Mouse (Mus musculus): ENCODE measurements around the gene Wdr66. TPM values are rescaled to one million over a fixed set of nuclear protein-coding genes. Genes with fewer than 3 reads are reported as not detected.
"Not testable (repeated sequence)": the region's sequence is repeated elsewhere in the genome, so short reads cannot be mapped to it uniquely, and the experiment has no call there.

Gene Wdr66
- total RNA-seq (2021), result 1 to 10 TPM; 3.7 to 5.4 TPM
- long read RNA-seq, experiment 1, result 0 reads
- long read RNA-seq, experiment 2, partial matches to known transcripts, result 0 of 2 reads
- long read RNA-seq, experiment 2, other reads (novel, unspliced or antisense), result 2 of 2 reads

GRCm38 (mm10) chr5:123251834-123252233 is at the start of gene Wdr66:
Gene Wdr66, plus strand, starts transcription at chr5:123252102.
- peak; percentile 90 to 95 for DNase-seq (ENCODE audit: low spot score in 2 of 2)

DNA sequence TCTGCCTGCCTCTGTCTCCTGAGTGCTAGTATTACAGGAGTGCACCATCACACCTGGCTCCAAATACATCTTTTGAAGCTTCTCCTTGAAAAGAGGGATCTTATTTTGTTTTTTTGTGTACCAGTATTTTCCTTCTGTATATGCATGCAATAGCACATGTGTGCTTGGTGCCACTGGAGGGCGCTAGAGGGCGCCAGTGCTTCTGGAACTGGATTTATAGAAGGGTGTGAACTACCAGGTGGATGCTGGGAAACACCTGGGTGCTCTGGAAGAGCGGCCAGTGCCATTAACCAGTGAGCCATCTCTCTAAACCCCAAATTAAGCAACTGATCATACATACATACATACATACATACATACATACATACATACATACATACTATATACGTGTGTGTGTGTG is 49.1 kb upstream of the Wdr66 start:
- not testable (repeated sequence) for DNase-seq (ENCODE audit: low spot score in 2 of 2)

DNA sequence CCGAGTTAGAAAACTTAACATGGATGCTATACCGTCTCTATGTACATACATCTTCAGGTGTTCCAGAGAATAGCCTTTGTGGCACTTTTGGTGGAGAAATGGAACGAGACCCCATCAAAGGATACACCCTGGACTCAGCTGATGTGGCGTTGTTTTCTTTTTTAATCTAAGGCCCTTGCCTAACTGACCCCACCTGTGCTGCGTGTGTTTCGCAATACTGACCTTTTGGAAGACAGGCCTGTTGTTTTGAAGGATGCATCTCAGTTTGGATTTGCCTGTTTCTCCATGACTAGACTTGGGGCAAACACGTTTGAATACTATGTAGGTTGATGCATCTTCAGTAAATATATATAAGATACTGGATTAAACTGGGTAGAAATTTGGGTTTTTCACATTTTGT is 48.3 kb upstream of the Wdr66 start:
- DNase-seq (ENCODE audit: low spot score in 2 of 2), result not testable (repeated sequence)

DNA sequence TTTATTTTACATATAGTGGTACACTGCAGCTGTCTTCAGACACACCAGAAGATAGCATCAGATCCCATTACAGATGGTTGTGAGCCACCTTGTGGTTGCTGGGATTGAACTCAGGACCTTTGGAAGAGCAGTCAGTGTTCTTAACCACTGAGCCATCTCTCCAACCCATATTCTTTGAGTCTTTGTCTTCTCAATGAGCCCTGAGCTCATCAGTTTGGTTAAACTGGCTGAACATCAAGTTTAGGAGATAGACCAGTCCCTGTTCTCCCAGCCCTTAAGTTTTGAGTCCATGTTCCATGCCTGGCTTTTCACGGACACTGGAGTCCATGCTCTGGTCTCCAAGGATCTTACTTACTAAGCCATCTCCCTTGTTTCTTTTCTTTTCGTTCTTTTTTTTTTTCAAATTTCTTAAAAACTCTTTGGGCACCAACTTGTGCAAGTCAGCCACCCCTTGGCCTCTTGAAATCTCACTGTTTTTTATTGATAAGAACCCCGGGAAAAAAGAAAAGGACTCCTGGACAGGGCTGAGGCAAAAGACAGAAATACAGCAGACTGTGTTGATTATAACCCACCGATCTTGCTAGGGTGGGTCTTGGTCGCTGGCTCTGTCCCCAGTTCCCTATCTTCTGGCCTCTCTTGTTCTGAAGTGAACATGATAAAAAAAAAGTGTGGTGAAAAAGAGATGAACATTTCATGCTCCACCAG is 29.4 kb upstream of the Wdr66 start:
- not testable (repeated sequence) for DNase-seq (ENCODE audit: low spot score in 2 of 2)

DNA sequence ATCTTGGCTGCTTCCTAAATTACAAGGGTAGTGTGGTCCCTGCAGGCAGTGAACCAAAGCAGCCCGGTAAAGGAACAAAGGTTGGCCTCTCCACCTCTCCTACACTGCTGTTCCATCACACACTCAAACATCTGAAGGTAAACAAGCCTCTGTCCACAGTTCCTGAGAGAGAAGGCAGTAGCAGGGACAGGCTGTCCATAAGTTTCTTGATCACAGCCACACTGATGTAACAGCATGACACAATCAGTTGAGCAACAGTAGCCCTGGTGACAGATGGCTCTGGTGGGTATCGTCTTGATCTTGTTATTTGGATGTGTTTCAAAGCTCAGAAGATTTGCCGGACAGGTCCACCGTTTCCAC is 28.9 kb upstream of the Wdr66 start:
- DNase-seq (ENCODE audit: low spot score in 2 of 2), result no peak

- not testable (repeated sequence) for DNase-seq (ENCODE audit: low spot score in 2 of 2)
Measured at GRCm38 (mm10) chr5:123223861-123224260, 28.0 kb upstream of the Wdr66 start.

DNA sequence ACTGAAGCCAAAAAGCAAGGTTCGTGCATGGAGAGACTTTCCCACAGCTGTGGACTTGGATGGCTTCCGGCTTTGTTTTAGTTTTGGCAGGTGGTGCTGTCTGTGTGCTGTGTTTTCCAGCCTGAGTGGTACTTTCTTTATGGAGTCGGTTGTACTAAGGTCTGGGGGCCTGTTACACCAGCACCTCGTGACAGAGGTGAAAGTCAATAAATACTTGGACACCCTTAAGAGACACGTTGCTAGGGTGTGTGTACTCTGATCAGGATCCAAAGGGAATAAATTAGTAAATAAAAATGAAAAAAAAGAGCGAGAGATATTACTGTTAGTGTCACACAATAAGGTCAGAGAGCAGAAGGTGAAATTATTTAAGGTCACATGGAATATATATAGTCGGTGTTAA is 25.1 kb upstream of the Wdr66 start:
- DNase-seq (ENCODE audit: low spot score in 2 of 2), result no peak

- peak; percentile 94 to 97 for DNase-seq (ENCODE audit: low spot score in 2 of 2)
Measured at GRCm38 (mm10) chr5:123227762-123228523, 24.0 kb upstream of the Wdr66 start.

GRCm38 (mm10) chr5:123228524-123228922 is 23.4 kb upstream of the Wdr66 start:
- DNase-seq (ENCODE audit: low spot score in 2 of 2), result no peak

DNA sequence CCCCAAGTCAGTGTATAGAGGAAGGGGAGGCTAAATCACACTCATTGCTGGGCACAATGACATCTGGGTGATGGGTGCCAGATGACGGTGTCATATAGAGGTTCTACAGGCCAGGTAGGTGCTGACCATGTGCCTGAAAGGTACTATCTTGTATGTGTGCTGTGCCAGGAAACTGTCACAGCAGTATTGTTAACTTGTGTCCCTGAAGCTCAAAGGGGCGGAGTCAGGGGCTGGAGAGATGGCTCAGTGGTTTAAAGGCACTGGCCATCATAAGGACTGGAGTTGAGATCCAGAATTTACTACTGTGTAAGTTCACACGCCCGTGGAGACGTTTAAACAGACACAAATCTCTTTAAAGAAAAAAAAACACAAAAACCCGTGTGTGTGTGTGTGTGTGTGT is 22.6 kb upstream of the Wdr66 start:
- no peak for DNase-seq (ENCODE audit: low spot score in 2 of 2)

DNA sequence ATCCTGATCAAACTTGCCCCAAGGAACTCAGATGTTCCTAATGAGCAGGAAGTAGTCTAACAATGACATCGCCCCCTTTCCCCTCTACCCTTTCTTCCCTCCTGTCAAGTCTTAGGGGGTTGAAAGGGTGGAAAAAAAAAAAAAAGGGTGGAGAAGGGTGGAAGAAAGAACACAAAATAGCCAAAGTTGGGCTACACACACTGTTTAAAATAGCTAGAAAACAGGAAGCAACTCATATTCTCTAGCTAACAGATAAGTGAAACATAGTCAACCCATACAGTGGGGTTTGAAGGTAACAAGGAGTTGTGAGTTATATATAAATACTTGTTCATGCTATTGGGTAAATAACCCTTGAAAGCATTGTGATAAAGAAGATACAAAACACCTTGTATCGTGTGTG is 19.7 kb upstream of the Wdr66 start:
- no peak for DNase-seq (ENCODE audit: low spot score in 2 of 2)

- DNase-seq (ENCODE audit: low spot score in 2 of 2), result no peak
Measured at GRCm38 (mm10) chr5:123235731-123236130, 16.2 kb upstream of the Wdr66 start.

DNA sequence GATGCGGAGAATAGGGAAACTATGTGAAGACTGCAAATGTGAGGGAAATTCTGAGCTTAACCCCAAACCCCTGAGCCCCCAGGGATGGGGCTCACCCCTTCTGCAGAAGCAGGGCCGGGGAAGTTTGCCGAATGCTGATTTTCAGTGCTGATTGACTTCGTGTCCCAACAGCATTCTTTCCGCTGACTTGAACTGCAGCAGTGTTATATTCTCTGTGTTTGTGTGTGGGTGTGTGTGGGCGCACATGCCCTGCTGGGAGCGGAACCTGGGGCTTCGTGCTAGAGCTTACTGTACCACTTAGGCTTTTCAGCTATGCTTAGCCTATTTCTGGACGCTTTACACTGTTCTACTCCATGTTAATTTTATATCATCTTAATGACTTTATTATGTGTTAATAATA is 15.5 kb upstream of the Wdr66 start:
- DNase-seq (ENCODE audit: low spot score in 2 of 2), result no peak

DNA sequence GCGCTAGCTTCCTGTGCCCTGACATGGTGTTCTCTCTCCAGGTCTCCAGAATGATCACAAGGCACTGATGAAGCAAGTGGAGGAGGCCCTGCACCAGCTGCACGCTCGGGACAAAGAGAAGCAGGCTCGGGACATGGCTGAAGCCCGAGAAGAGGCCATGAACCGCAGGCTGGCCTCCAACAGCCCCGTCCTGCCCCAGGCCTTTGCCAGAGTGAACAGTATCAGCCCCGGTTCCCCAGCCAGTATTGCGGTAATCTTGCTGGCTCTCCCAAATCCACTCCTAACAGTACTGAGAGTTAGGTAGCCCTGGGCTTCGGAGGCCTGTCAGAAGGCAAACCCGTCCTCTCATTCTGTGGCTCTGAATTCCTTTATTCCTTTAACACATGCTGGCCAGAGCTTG is 12.4 kb upstream of the Wdr66 start:
- no peak for DNase-seq (ENCODE audit: low spot score in 2 of 2)

GRCm38 (mm10) chr5:123245518-123245917 is 6.4 kb upstream of the Wdr66 start:
- peak in 1 of 2 experiments; percentile 31 for DNase-seq (ENCODE audit: low spot score in 2 of 2)

DNA sequence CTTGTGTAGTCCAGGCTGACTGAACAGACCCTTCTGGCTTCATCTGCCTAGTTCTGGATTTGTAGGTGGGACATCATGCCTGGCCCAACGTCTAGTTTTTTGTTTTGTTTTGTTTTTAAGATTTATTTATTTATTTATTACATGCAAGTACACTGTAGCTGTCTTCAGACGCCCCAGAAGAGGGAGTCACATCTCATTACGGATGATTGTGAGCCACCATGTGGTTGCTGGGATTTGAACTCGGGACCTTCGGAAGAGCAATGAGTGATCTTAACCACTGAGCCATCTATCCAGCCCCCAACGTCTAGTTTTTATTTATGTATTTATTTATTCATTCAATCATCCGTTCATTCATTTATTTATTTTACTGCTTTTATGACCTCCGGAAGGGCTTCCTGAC is 512 bp upstream of the Wdr66 start:
- no peak for DNase-seq (ENCODE audit: low spot score in 2 of 2)

DNA sequence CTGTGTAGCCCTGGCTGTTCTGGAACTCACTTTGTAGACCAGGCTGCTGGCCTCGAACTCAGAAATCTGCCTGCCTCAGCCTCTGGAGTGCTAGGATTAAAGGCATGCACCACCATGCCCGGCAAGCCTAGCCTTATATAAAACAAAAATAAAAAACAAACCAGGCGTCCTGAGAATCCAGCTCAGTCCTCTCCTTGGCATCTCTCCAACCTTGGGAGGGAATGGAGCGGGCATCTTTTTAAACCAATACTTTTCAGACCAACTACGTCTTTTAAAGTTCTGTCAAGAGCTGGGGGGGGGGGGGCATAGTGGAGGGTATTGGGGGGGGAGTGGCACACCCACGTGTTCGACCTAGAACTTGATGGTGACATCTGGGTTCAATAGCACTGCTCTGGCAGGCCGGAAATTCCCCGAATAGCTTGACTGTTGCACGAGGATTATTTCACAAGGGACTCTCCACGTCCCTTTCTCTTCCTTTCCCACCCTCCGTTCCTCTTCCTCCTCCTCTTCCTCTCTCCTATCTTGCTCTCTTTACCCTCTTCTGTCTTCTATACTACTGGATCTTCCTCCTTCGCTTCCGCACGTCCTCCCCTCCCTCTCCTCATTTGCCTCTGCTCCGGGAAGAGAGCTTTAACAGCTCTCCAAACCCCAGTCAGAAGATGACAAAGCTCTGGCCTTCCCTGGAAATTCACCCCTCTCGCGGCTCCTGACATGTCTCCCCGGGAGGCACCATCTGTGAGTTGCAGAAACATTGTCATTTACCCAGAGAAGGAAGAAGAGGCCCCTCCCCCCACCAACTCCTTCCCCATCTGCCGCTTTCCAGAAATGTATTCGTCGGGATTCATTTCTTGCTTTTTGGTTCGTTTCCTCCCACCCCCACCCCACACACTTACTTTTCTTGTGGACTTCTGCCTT is 5.2 kb downstream of the Wdr66 start:
- peak in 1 of 2 experiments; percentile 48 for DNase-seq (ENCODE audit: low spot score in 2 of 2)

GRCm38 (mm10) chr5:123258990-123259389 is 7.1 kb downstream of the Wdr66 start:
- no peak for DNase-seq (ENCODE audit: low spot score in 2 of 2)

DNA sequence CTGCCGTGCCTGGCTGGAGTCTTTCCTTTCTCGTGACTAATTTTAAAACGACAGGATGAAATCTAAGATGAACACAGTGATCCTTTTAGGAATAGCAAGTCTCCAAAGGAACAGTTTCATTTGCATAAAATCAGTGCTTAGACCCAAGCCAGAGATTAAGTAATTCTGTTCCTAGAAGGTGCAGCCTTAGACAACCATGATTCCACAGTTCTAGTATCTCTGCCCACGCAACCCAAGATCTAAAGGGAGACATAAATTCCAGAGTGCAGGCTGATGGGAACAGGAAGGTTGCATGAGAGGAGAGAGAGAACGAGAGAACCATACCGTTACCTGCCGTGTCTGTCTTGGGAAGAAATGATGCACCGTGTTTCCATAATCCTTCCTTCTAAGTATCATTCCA is 8.8 kb downstream of the Wdr66 start:
- no peak for DNase-seq (ENCODE audit: low spot score in 2 of 2)

DNA sequence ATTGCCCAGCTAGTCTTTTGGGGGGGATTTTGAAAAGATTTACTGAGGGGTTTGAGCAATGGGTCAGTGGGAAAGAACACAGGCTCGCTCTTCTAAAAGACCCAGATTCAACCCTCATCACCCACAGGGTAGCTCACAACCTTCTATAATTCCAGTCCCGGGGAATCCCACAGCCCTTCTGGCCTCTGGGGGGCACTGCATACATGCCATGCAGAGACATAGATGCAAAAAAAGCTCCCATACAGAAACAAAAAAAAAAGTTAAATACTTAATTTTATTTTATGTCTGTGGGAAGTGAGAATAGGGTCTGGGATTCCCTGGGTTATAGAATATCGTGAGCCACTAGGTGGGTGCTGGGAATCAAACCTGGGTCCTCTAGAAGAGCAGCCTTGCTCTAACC is 15.0 kb downstream of the Wdr66 start:
- DNase-seq (ENCODE audit: low spot score in 2 of 2), result no peak

Measured in layer of hippocampus, postnatal 14 days (tissue).